Mouse (Mus musculus): ENCODE measurements around the gene Hsp90aa1.
A peak's percentile ranks its signal among the peaks of the same experiment; 100 is the strongest.
"Not testable (repeated sequence)": the region's sequence is repeated elsewhere in the genome, so short reads cannot be mapped to it uniquely, and the experiment has no call there.

The Hsp90aa1 gene

DNA sequence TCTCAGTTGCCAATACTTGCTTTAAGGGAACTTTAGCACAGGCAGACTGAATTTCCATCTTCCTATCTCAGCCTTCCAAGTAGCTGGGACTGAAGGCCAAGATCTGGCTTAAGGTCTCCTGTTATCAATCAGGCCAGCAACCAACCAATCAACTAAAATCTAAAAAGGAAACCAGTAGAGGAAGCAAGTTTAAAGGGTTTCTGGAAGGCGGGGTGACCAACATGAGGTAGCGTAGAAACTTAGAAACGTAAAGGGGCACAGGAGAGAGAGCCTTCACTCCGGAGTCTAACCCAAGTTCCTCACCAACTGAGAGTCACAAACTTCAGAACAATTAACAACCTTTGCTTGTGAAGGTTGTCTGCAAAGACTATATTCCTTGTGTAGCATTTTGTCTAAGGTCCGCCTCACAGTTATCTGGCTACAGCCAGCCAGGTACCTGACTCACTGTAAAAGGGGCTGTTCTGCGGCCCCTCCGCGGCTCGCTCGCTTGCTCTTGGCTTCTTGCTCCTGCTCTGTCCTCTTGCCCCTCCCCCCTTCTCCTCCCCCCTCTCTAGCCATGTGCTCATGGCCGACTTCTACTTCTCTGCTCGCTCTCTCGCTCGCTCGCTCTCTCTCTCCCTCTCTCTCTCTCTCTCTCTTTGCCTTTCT lies 3.9 kb downstream of the Hsp90aa1 start:
- no peak for DNase-seq (ENCODE audit: low spot score)

GRCm38 (mm10) chr12:110698080-110698479 lies 4.4 kb downstream of the Hsp90aa1 start:
- DNase-seq (ENCODE audit: low spot score): no peak

DNA sequence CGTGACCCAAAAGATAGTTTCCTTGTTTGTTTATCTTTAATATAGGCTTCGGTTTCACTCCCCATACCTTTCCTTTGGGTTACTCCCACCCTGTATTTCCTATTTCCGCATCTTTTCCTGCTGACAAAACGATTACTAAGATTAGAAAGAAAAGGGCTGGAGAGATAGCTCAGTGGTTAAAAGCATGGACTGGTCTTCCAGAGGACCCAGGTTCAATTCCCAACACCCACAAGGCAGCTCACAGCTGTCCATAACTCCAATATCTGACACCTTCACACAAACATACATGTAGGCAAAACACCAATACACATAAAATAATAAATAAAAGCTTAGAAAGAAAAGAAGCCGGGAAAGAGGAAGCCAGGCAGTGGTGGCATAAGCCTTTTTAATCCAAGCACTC lies 5.1 kb downstream of the Hsp90aa1 start:
- DNase-seq (ENCODE audit: low spot score): no peak

GRCm38 (mm10) chr12:110696975-110697400 lies 5.5 kb downstream of the Hsp90aa1 start:
- DNase-seq (ENCODE audit: low spot score): no peak

- peak; percentile 96 for DNase-seq (ENCODE audit: low spot score)
Measured at GRCm38 (mm10) chr12:110696173-110696974, 6.2 kb downstream of the Hsp90aa1 start.

- DNase-seq (ENCODE audit: low spot score): peak; percentile 74
Measured at GRCm38 (mm10) chr12:110695676-110696171, 6.8 kb downstream of the Hsp90aa1 start.

DNA sequence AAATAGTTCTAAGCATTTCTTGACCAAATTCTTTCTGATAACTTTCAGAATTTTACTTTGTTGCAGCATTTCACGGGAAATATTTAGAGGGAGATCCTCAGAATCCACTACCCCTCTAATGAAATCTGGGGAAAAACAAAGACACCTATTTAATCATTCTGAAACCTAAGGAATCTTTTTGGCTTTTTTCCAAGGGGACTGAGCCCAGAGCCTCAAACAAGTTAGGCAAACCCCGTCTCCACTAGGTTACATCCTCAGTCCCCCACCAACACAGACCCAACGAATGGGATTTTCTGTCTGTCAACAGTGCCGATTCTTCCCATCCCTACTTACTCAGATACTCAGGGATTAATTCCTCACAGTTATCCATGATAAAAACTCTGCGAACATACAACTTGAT lies 9.2 kb downstream of the Hsp90aa1 start:
- DNase-seq (ENCODE audit: low spot score): not testable (repeated sequence)

DNA sequence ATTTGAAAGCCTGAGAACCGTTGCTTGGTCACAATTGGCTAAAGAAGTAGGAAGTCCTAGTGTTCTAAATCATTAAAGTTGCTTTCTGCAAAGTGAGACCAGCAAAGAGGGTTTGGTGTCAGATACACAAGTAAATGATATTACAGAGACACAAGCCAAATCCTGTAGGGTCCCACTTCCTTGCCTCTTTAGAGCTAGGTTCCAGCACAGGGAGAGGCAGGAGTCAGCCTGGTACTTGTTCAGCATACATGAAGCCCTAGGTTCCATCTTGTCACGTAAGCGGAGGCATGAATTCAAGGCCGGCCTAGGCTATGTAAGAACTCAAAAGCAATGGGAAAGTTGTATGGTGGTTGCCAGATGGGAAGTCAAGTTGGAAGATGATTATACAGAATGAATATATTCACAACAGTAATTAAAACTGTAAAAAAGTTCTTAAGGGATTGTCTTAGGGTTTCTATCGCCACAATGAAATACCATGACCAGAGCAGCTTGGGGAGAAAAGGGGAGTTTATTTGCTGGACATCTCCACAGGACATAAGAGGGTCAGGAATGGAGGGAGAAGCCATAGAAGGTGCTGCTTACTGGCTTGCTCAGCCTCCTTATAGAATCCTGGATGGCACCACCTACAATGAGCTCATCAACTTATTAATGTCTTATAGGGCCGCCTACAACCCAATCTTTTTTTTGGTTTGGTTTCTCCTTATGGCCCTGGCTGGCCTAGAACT lies 12.4 kb downstream of the Hsp90aa1 start:
- no peak for DNase-seq (ENCODE audit: low spot score)

DNA sequence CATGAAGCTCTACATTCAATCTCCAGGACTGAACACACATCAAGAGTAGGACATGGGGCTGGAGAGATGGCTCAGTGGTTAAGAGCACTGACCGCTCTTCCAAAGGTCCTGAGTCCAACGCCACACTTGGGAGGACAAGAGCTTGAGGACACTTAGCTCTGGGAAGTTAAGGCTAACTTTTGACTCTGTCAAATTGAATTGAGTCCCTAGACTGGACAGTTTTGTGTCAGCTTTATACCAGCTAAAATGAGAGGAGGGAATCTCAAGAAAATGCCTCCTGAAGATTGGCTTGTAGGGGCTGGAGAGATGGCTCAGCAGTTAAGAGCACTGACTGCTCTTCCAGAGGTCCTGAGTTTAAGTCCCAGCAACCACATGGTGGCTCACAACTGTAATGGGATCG lies 13.6 kb downstream of the Hsp90aa1 start:
- not testable (repeated sequence) for DNase-seq (ENCODE audit: low spot score)

DNA sequence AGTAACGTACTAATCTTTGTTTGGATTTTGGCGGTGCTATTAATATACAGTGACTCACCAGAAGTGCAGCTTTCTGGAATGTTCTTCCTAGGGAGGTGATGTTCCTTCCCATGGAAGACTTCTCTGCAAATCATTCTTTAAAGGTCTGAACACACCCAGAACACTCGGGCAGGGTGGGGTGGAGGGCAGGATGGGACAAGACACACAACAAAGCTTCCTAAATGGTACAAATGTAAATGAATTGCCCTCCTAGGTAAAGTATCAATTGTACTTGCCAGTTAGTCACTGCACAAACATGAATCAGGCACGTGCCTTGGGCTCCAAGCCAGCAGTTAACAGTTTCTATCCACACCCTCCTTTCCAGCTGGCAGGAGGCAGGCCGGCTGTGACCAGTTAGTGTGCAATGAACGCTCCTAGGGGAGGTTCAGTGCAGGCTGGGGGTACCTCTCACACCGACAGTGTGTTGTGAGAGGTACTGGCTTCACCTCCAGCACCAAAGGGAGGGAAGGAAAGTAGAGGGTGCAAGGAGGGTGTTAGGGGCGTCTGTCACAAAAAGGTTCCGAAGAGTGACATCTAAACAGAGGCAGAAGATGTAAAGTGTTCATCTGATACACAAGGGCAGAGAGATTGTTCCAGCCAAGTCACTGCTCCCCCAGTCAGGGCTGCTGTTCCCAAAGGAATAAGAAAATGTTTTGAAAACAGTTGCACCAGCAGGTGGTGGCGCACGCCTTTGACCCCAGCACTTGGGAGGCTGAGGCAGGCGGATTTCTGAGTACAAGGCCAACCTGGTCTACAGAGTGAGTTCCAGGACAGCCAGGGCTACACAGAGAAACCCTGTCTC lies 14.4 kb downstream of the Hsp90aa1 start:
- DNase-seq (ENCODE audit: low spot score): no peak

DNA sequence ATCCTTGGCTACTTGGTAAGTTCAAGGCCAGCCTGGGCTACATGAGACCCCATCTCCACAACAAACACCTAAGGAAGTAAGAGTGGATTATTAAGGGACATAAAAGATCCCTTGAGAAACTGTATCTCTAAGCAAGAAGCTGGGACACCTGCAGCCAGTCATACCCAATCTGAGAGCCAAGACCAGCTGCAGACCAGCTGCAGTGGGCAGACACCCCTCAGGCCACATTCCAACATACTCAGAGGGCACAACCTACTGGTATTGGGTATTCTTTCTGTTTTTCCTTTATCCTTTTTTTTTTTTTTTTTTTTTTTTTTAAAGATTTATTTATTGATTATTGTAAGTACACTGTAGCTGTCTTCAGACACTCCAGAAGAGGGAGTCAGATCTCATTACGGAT lies 18.9 kb downstream of the Hsp90aa1 start:
- DNase-seq (ENCODE audit: low spot score): no peak

GRCm38 (mm10) chr12:110682561-110683299 lies 19.8 kb downstream of the Hsp90aa1 start, which contains the start of gene 1700001K19Rik:
1700001K19Rik (minus strand) TSS chr12:110682619.
- no peak for DNase-seq (ENCODE audit: low spot score)

GRCm38 (mm10) chr12:110681878-110682277 lies 20.6 kb downstream of the Hsp90aa1 start:
- no peak for DNase-seq (ENCODE audit: low spot score)

DNA sequence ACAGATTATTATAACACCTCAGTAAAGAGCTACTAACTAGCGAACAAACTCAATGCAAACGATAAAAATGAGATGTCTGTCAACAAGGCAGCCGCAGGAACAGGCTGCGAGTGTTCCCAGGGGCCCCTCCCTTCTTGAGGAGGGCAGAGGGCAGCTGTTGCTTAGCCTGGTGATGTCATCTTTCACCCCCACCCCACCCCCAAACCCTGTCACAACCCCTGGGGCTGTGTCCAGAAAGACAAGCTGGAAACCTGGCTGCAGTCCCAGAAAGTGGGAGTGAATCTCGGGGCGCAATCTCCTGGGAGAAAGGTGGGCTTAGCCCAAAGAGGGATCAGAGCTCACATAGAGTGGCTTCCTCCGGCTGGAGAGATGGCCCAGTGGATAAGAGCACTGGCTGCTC lies 21.3 kb downstream of the Hsp90aa1 start:
- DNase-seq (ENCODE audit: low spot score): no peak

DNA sequence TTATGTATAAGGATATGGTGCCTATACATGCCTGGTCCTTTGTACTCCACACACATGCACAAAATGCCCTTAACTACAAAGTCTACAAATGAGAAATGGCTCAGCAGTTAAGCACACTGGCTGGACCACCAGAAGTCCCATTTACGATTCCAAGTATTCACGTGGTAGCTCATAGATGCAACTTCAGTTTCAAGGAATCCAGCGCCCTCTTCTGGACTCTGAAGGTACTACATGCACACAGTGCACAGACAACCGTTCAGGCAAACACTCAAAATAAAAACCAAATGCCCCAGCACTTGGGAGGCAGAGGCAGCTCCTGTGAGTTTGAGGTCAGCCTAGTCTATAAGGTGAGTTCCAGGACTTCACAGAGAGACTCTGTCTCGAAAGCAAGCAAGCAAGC lies 28.3 kb downstream of the Hsp90aa1 start:
- peak; percentile 48 for DNase-seq (ENCODE audit: low spot score)

GRCm38 (mm10) chr12:110667466-110668077 lies 35.0 kb downstream of the Hsp90aa1 start:
- no peak for DNase-seq (ENCODE audit: low spot score)

GRCm38 (mm10) chr12:110661746-110662145 lies 40.8 kb downstream of the Hsp90aa1 start:
- no peak for DNase-seq (ENCODE audit: low spot score)

DNA sequence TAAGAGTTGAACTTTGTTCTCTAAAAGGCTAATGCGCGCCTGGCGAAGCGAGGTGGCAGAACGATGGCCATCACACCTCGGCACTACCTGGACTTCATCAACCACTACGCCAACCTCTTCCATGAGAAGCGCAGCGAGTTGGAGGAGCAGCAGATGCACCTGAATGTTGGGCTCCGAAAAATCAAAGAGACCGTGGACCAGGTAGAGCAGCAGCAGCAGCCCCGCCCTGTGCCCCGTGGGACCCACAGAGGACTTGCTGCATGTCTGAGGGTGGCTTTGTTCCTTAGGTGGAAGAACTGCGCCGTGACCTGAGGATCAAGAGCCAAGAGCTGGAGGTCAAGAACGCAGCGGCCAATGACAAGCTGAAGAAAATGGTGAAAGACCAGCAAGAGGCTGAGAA lies 51.1 kb downstream of the Hsp90aa1 start:
- no peak for DNase-seq (ENCODE audit: low spot score)

DNA sequence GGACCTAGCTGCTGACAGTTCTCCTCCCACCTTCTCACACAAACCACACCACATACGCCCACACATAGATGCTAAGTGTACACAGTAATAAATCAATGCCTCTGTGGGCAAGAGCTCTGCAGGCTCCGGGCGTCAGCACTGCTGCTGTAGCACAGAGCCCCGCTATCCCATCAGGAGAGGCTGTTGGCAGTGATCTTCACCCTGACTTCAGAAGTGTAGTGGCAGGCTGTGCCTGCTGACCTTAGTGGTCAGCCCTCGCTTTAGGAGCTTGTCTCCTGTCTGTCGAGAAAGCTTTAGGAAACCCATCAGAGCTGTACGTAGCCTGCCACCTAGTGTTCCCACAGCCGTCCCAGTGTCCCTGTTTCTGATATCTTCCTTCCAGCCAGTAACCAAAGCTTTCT lies 52.3 kb downstream of the Hsp90aa1 start:
- DNase-seq (ENCODE audit: low spot score): no peak

Data from embryo, embryonic 10.5 days (tissue).